Mouse (Mus musculus) urinary bladder, postnatal 4 days (tissue): ENCODE data around the gene Socs7.
"Not testable (repeated sequence)": the region's sequence is repeated elsewhere in the genome, so short reads cannot be mapped to it uniquely, and the experiment has no call there.

Experiments used
- DNase-seq, 2 experiments: peaks; one replicate each; pipeline ENCODE4 v3.0.0; 2021 to 2022; ENCODE audit warnings: low spot score in 2 of 2

Socs7 gene

DNA sequence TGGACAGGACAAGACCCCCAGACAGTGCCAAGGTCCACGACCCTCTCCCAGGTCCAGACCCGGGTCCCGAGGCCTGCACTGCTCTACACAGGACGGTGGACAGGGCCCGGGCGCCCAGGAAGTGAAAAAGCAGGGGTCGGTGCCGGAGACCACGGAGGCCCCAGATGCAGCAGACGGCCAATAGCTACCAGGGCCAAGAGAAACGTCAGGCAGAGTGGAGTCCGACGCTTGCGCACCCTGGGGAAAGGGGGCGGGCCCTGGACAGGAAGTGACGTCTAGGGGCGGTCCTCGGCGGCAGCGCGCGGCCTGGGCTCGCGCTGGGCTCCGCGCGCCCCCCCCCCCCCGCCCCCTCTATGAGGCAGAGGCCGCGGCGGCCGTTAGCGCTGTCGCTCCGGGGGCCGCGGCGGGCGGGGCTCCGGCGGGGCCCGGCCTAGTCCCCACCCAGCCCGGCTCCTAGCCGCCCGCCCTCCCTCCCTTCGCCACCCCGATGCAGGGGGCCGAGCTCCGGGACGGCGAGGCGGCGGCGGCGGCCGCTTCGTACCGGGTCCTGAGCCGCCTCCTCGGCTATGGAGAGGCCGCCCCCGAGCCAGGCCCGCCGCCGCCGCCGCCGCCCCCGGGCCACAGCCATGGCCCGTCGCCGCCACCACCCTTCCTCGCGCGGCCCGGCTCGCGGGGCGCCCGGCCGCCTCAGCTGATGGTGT is at the start of gene Socs7:
Gene Socs7, plus strand, starts transcription at position 604 of the 701 bp plus-strand sequence.
- DNase-seq: peak; percentile 92 to 96

- DNase-seq: not testable (repeated sequence)
These were observed 49.5 kb upstream of the Socs7 start for GRCm38 (mm10) chr11:97312871-97313270.

GRCm38 (mm10) chr11:97314110-97314509 is 48.2 kb upstream of the Socs7 start:
- no peak for DNase-seq

- no peak for DNase-seq
These were observed 47.4 kb upstream of the Socs7 start for GRCm38 (mm10) chr11:97314751-97315503.

- peak; percentile 98 for DNase-seq
These were observed 46.5 kb upstream of the Socs7 start, which contains the start of gene Mrpl45 for GRCm38 (mm10) chr11:97315504-97316503. Gene Mrpl45 (plus strand): TSS chr11:97315716.

- no peak for DNase-seq
These were observed 41.2 kb upstream of the Socs7 start for GRCm38 (mm10) chr11:97321197-97321596.

DNA sequence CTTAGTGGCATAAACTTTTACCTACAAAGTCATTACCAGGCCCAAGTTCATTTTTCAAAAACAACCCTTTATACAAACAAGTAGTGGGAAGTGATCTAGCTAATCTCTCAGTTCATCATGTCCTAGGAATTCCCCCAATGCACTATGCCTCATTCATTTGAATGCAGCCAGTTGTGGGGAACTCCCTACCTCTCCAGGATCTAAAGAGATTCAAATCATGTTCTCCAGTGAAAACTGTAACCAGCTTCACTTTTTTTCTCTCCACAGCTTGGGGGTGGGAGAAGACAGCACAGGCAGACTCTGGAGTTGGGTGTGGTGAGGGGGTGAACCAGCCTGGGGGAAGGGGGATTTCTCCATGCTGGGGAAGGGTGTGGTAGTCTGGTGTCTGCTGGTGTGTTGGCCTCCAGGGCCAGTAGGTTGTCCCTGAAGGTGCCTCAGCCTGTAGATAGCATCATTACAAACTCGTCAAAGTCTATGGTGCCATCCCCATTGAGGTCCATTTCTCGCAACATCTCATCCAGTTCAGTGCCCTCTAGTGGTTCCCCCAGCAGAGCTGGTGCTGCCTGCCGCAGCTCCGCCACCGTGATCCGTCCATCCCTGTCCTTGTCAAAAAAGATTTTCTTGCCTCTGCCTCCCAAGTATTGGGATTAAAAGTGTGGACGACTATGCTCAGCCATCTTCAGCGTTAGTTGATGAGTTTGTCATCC is 40.3 kb upstream of the Socs7 start:
- DNase-seq: not testable (repeated sequence)

DNA sequence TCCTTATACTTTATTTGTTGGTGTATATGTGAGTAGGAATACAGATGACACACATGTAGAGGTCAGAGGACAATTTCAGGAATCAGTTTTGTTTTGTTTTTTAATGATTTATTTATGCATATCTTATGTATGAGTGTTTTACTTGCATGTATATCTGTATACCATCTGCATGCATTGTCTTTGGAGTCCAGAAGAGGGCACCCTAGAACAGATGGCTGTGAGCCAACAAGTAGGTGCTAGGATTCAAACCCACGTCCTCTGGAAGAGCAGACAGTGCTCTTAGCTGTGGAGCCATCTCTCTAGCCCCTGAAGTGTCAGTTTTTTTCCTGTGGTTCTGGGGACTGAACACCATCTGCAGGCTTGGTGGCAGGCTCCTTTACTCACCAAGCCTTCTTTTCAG is 37.1 kb upstream of the Socs7 start:
- no peak for DNase-seq

GRCm38 (mm10) chr11:97328148-97328547 is 34.2 kb upstream of the Socs7 start:
- no peak for DNase-seq

DNA sequence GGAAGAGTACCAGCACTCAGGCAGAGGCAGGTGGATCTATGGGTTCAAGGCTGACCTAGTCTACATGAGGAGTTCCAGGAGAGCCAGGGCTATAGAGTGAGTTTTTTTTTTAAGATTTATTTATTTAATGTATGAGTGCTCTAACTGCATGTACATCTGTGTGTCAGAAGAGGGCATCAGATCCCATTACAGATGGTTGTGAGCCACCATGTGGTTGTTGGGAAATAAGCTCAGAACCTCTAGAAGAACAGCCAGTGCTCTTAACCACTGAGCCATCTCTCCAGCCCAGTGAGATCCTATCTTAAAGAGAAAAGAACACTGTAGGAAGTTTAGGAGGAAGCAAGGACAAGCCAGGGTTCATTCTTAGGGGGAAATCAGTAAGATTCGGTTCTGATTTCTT is 32.0 kb upstream of the Socs7 start:
- no peak for DNase-seq

GRCm38 (mm10) chr11:97331231-97332190 is 30.8 kb upstream of the Socs7 start:
- DNase-seq: no peak

- DNase-seq: no peak
These were observed 29.3 kb upstream of the Socs7 start for GRCm38 (mm10) chr11:97333044-97333443.

- DNase-seq: no peak
These were observed 28.5 kb upstream of the Socs7 start for GRCm38 (mm10) chr11:97333896-97334295.

- no peak for DNase-seq
These were observed 28.0 kb upstream of the Socs7 start for GRCm38 (mm10) chr11:97334400-97334799.

DNA sequence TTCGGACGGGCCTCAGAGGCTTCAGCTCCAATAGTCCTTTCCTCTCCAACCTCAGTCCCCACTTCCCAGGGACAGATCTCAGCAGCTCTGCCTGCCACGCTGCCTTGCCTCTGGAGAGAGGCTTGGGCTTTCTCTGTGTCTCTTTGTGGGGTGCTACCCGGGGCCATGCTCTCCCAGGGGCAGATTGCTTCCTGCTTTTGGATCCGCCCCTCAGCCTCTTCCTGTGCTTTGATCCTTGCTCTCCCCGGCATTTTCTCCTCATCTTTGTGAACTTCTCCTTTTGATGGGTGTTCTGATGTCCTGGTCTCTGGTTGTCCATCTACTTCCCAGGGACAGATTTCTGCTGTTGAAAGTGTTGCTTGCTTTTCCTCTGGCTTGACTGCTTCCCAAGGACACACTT is 26.1 kb upstream of the Socs7 start:
- no peak for DNase-seq

DNA sequence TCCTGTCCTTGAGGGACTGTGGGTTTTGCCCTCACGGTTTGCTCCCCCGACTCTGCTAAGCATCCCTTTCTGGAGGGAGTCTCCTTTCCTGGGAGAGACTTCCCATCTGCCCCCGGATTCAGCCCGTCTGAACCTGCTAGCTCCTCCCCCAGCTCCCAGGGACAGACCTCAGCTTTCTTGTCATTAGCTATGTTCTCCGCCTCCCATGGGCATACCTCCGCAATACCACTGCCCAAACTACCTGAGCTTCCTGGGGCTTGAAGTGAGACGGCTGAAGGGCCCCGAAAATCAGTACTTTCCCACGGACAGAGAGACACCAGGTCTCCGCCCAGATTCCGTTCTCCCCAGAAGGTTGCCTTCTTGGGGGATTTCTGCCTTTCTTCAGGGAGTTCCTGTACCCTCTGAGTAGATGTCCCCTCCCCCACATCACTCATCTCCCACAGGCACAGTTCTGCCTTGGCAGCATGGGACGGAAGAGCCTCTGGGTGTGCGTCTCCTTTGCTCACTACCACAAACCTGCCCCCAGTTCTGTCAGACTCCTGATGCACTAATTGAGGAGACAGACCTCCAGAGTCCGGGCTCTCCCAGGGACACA is 25.5 kb upstream of the Socs7 start:
- no peak for DNase-seq

- no peak for DNase-seq
These were observed 25.0 kb upstream of the Socs7 start for GRCm38 (mm10) chr11:97337363-97337762.

DNA sequence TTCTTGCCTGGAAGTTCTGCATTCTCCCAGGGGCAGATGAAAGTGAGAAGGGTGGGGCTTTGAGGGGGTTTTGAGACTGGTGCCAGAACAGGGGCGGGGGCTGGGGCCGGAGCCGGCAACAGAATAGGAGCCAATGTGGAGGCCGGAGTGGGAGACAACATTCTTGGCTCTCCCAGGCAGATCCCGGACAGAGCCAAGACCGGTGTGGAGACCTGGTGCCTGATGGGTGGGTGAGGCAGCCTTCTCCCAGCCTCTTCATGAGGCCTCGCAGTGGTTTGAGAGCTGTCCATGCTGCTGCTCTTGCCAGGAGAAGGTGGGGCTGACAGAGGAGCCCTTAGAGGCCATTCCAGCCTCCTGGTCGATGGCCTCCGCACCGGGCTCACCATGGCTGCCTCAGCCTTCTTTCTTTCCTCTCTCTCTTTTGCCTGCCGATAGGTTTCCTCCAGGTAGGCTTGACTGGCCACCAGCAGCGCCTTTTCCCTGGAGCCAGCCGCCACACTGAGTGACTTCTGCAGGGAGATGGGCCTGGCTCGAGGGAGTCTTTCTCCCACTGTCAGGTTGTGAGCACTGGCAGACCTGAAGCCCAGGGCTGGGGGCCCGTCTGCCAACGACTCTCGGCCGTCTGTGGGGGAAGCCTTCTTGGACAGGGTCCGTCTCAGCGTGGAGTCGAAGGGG is 23.9 kb upstream of the Socs7 start:
- peak; percentile 51 to 68 for DNase-seq

- DNase-seq: peak; percentile 72 to 85
These were observed 23.4 kb upstream of the Socs7 start for GRCm38 (mm10) chr11:97338977-97339315.
